Mouse (Mus musculus) erythroid progenitor cell, adult 5-6 weeks (primary cell): Measurements from ENCODE around the gene Ccdc124. TPM values are rescaled to one million over a fixed set of nuclear protein-coding genes. Genes with fewer than 3 reads are reported as not detected.
"Not testable (repeated sequence)": the region's sequence is repeated elsewhere in the genome, so short reads cannot be mapped to it uniquely, and the experiment has no call there.

Experiments used
- ATAC-seq: replicated peaks from 2 replicates; pipeline ENCODE4 v1.8.0; 2016; ENCODE audit warnings: moderate number of reproducible peaks, mild to moderate bottlenecking, moderate TSS enrichment, inconsistent platforms; ENCODE audit not compliant: poor library complexity, low FRiP score, severe bottlenecking
- total RNA-seq, 2 experiments: library from RNA; stranded (forward) in 1 of 2; stranded (reverse) in 1 of 2; fragments of 150-400 nt in 1 of 2; fragments of 186-747, 209-891 nt in 1 of 2; gene quantifications; 2 replicates each; pipeline versions ENCODE4 v1.2.3 to v1.2.4; 2015 to 2017; ENCODE audit warnings: low replicate concordance in 2 of 2

The Ccdc124 gene
- total RNA-seq, 2 experiments from 2014 or later: 18.0 to 23.8 TPM

DNA sequence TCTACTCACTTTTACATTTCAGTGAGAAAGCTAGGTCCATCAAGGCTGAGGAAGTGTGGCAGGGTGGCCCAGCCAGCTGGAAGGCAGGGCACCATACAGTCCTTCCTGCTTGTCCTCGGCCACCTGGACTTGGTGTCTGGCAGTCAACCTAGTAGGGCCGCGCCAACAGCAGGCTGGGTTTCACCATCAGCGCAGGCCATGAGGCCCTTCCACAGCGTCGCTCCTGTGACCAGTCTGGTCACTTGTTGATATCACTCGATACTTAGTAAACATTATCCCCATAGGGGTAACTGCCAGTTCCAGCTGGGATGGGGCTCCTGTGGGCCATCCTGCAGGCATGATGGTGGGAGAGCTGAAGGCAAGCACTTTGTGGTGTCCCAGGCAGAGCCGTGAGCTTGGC lies 42.2 kb downstream of the Ccdc124 start:
- no peak for ATAC-seq

DNA sequence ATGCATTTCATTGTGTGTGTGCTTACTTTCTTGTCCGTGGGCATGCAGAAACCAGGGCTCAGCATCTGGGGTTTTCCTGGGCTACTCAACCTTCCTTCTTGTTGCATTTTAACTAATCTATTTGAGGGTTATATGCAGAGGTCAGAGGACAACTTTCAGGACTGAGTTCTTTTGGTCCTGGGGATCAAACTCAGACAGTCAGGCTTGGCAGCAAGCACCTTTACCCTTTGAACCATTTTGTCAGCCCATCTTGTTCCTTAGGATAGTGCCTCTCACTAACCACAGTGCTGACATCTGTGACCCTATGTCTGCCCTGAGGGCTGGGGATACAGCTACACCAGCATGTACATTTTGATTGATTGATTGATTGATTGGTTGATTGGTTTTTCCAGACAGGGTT lies 45.9 kb downstream of the Ccdc124 start:
- no peak for ATAC-seq

DNA sequence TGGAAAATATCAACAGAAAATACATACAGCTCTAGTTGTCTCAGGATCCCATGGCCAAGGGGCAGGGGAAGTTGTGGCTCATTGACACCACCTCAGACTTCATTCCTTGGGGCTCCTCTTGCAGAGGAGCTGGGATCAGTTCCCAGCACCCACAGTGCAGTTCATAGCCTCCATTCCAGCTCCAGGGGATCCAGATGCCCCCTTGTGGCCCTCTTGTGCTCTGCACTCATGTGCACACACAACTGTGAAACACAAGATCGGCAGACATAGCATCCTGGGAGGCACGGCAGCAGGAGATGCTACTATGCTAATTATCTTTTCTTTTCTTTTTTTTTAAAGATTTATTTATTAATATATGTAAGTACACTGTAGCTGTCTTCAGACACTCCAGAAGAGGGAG lies 46.7 kb downstream of the Ccdc124 start:
- no peak for ATAC-seq

DNA sequence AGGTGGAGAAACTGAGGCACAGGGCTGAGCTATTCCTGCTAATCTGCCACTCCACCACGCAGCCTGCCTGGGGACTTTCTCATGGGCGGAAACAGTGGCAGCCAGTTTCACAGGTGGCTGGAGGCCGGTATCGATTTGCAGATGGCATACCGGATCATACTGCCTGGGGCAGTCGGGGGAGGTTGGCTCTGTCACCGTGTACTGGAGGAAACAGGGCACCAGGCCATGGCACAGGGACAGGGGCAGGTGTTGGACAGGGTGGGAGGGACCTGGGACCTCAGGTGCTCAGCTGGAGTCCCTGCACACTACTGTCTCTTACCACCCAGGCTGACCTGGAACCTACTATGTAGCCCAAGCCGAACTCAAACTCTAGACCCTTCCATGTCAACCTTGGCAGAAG lies 47.9 kb downstream of the Ccdc124 start:
- no peak for ATAC-seq

DNA sequence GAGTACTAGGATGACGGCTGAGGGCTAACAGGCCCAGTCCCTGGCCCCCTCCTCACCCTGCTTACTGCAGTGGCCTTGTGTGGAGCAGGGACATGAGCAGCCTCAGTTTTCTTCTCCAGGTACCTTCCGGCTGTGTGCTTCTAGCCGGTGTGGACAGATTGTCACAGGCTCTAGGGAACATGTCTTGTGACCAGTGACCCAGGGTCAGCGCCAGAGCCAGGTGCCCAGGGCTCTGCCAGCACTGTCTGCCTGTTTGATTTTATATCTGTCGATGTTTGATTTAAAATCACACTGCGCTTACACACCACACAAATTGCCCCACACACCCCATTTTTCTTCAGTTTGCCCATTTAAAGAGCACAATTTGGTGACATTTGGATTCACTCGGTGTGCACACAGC lies 49.9 kb downstream of the Ccdc124 start:
- ATAC-seq: no peak

DNA sequence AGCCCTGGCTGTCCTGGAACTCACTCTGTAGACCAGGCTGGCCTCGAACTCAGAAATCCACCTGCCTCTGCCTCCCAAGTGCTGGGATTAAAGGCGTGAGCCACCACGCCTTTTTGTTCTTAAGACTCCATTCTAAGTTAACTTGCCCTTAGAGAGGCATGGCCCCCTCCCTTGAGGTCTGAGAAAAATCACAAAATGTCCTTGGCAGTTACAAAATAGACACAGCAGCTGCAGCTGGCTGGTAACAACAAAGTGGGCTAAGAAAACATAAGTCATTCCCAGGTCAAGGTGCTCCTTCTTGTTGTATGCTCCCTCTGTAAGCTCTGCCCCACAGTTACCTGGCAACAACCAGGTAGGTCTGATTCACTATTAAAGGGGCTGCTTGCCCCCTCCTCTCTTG lies 51.1 kb downstream of the Ccdc124 start:
- not testable (repeated sequence) for ATAC-seq

DNA sequence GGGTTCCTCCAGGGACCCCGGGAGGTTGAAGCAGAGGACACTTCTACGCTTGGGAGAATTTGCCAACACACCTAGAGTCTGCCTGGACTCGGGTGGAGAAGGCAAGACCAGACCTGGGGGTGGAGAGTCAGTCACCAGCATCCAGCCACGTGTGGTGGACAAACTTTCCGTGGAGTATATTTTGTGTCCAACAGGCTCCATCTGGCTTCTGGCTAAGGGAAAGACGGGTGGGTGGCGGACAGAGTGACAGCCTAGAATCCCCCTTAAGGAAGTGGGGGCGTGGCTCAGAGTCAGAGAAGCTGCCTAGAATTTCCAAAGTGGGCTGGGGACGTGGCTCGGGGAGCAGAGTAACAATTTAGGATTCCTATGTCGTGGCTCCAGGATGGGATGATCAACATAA lies 51.7 kb downstream of the Ccdc124 start:
- 0 out of 2 replicates have a peak, but pooled peaks have one; percentile 13 for ATAC-seq

DNA sequence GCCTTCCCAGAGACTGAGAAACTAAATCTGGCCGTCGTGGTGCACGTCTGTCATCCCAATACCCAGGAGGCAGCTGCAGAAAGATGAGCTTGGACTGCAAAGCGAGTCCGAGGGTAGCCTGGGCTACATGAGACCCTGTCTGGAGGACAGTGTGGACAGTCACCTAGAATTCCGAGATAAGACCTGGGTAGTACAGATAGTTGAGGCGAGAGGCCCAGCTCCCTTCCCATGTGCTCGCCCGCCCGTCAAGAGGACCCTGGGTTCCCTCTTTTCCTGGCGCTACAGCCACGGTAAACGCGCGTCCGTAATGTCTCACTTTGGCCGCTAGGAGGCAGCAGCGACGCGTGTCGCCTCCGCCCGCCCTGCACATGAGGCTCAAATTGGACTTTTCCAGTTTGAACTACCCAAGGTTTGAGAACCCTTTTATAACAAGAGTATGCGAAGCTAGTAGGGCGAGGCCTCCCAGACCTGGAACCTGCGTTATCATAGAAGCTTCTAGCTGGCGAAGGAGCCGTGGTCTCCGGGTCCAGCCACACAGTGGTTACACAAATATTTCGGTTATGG lies 52.3 kb downstream of the Ccdc124 start:
- ATAC-seq: peak; percentile 80

DNA sequence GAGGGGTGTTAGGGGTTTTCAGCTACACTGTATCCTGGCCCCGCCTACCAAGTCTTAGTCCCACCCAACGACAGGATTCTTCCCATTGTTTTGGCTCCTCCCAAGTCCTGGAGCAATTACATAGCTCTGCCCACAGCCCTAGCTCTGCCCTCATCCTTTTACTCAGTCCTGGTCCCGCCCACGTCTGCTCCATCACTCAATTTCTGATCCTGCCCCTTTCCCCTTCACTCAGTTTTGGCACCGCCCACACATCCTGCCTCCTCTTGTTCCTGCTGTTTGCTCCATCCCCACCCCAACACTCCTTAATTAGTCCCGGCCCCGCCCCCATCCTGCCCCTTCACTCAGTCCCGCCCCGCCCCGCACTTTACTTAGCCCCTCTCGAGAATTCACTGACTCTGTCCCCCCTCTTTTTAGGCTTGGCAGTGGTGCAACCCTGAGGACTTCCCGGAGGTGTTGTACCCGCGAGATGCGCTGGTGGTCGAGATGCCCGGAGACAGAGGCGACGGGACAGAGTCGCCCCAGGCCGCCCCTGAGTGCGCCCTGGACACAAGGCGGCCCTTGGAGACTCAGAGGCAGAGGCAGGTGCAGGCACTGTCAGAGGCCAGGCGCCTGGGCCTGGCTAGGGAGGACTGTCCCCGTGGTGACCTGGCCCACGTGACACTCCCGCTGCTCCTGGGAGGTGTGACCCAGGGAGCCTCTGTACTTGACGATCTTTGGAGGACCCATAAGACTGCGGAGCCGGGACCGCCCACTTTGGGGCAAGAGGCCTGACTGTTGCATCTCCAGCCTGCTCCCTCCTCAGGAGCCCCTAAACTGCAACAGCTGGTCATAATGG lies 53.4 kb downstream of the Ccdc124 start:
- ATAC-seq: 0 out of 2 replicates have a peak, but pooled peaks have one; percentile 5

Other genes starting within 250 kb of the Ccdc124 start
- gene Gdf15, start 241.5 kb downstream of the Ccdc124 start, total RNA-seq (2015; ENCODE audit: low replicate concordance): not detected in 2 replicates
- not detected in 2 replicates for gene Gdf15, start 241.5 kb downstream of the Ccdc124 start, total RNA-seq (2017; ENCODE audit: low replicate concordance)
- 0.36 and 6.3 TPM in 2 replicates for gene Pgpep1, start 213.5 kb downstream of the Ccdc124 start, total RNA-seq (2015; ENCODE audit: low replicate concordance)
- gene Pgpep1, start 213.5 kb downstream of the Ccdc124 start, total RNA-seq (2017; ENCODE audit: low replicate concordance): under 0.01 and 3.0 TPM in 2 replicates
- gene Lsm4, start 200.7 kb downstream of the Ccdc124 start, total RNA-seq (2015; ENCODE audit: low replicate concordance): 86.5 and 93.1 TPM in 2 replicates
- 38.4 and 57.6 TPM in 2 replicates for gene Lsm4, start 200.7 kb downstream of the Ccdc124 start, total RNA-seq (2017; ENCODE audit: low replicate concordance)
- 26.7 and 36.0 TPM in 2 replicates for gene Jund, start 175.0 kb downstream of the Ccdc124 start, total RNA-seq (2015; ENCODE audit: low replicate concordance)
- 21.1 and 32.0 TPM in 2 replicates for gene Jund, start 175.0 kb downstream of the Ccdc124 start, total RNA-seq (2017; ENCODE audit: low replicate concordance)
- not detected in 2 replicates for gene Iqcn, start 170.5 kb downstream of the Ccdc124 start, total RNA-seq (2015; ENCODE audit: low replicate concordance)
- gene Iqcn, start 170.5 kb downstream of the Ccdc124 start, total RNA-seq (2017; ENCODE audit: low replicate concordance): not detected in 2 replicates
- not detected in 2 replicates for gene Gm3336, start 155.4 kb downstream of the Ccdc124 start, total RNA-seq (2015; ENCODE audit: low replicate concordance)
- not detected in 2 replicates for gene Gm3336, start 155.4 kb downstream of the Ccdc124 start, total RNA-seq (2017; ENCODE audit: low replicate concordance)
- gene Pde4c, start 150.2 kb downstream of the Ccdc124 start, total RNA-seq (2015; ENCODE audit: low replicate concordance): 0.72 and 0.84 TPM in 2 replicates
- gene Pde4c, start 150.2 kb downstream of the Ccdc124 start, total RNA-seq (2017; ENCODE audit: low replicate concordance): not detected in 2 replicates
- gene Rab3a, start 119.3 kb downstream of the Ccdc124 start, total RNA-seq (2015; ENCODE audit: low replicate concordance): 7.1 TPM in 1 of 2 replicates, not detected in the other
- gene Rab3a, start 119.3 kb downstream of the Ccdc124 start, total RNA-seq (2017; ENCODE audit: low replicate concordance): 2.2 and 4.9 TPM in 2 replicates
- gene Mpv17l2, start 113.0 kb downstream of the Ccdc124 start, total RNA-seq (2015; ENCODE audit: low replicate concordance): 16.9 and 31.0 TPM in 2 replicates
- gene Mpv17l2, start 113.0 kb downstream of the Ccdc124 start, total RNA-seq (2017; ENCODE audit: low replicate concordance): 5.1 and 30.4 TPM in 2 replicates
- 3.8 and 5.4 TPM in 2 replicates for gene Pik3r2, start 97.2 kb downstream of the Ccdc124 start, total RNA-seq (2015; ENCODE audit: low replicate concordance)
- 7.3 and 8.0 TPM in 2 replicates for gene Pik3r2, start 97.2 kb downstream of the Ccdc124 start, total RNA-seq (2017; ENCODE audit: low replicate concordance)
- 13.4 and 14.4 TPM in 2 replicates for gene Mast3, start 68.9 kb downstream of the Ccdc124 start, total RNA-seq (2015; ENCODE audit: low replicate concordance)
- 2.7 and 3.0 TPM in 2 replicates for gene Mast3, start 68.9 kb downstream of the Ccdc124 start, total RNA-seq (2017; ENCODE audit: low replicate concordance)
- gene Il12rb1, start 65.5 kb downstream of the Ccdc124 start, total RNA-seq (2015; ENCODE audit: low replicate concordance): 0.84 and 1.1 TPM in 2 replicates
- 0.13 and 0.53 TPM in 2 replicates for gene Il12rb1, start 65.5 kb downstream of the Ccdc124 start, total RNA-seq (2017; ENCODE audit: low replicate concordance)
- 35.0 and 62.9 TPM in 2 replicates for gene Arrdc2, start 34.2 kb downstream of the Ccdc124 start, total RNA-seq (2015; ENCODE audit: low replicate concordance)
- 27.3 and 54.3 TPM in 2 replicates for gene Arrdc2, start 34.2 kb downstream of the Ccdc124 start, total RNA-seq (2017; ENCODE audit: low replicate concordance)
- gene Kcnn1, start 10.7 kb downstream of the Ccdc124 start, total RNA-seq (2015; ENCODE audit: low replicate concordance): not detected in 2 replicates
- gene Kcnn1, start 10.7 kb downstream of the Ccdc124 start, total RNA-seq (2017; ENCODE audit: low replicate concordance): 0.26 TPM in 1 of 2 replicates, not detected in the other
- not detected in 2 replicates for gene Slc5a5, start 18.8 kb upstream of the Ccdc124 start, total RNA-seq (2015; ENCODE audit: low replicate concordance)
- gene Slc5a5, start 18.8 kb upstream of the Ccdc124 start, total RNA-seq (2017; ENCODE audit: low replicate concordance): 0.13 TPM in 1 of 2 replicates, not detected in the other
- 2,088 and 2,332 TPM in 2 replicates for gene Rpl18a, start 23.5 kb upstream of the Ccdc124 start, total RNA-seq (2015; ENCODE audit: low replicate concordance)
- gene Rpl18a, start 23.5 kb upstream of the Ccdc124 start, total RNA-seq (2017; ENCODE audit: low replicate concordance): 517 and 689 TPM in 2 replicates
- gene Map1s, start 32.0 kb upstream of the Ccdc124 start, total RNA-seq (2015; ENCODE audit: low replicate concordance): 4.2 and 6.1 TPM in 2 replicates
- 1.8 and 3.7 TPM in 2 replicates for gene Map1s, start 32.0 kb upstream of the Ccdc124 start, total RNA-seq (2017; ENCODE audit: low replicate concordance)